Mouse (Mus musculus): ENCODE measurements at regions not wholly inside any gene's neighbourhood (a gene's known extent, or its start where the extent isn't known, plus 50 kb on each side); places are given as distances from the start of the nearest gene placed in this dataset.

- ATAC-seq (replicated peaks; ENCODE audit: poor library complexity, severe bottlenecking), result no peak
Observed at GRCm38 (mm10) chr15:61309452-61310165, 386.8 kb upstream of the A1bg start.

GRCm38 (mm10) chr15:61308936-61309335, 386.1 kb upstream of the A1bg start:
- ATAC-seq (replicated peaks; ENCODE audit: poor library complexity, severe bottlenecking), result no peak

GRCm38 (mm10) chr15:61304546-61304945, 381.7 kb upstream of the A1bg start:
- ATAC-seq (replicated peaks; ENCODE audit: poor library complexity, severe bottlenecking), result no peak

- ATAC-seq (replicated peaks; ENCODE audit: poor library complexity, severe bottlenecking), result no peak
Observed at GRCm38 (mm10) chr15:61299796-61300195, 377.0 kb upstream of the A1bg start.

GRCm38 (mm10) chr15:61297447-61298208, 374.8 kb upstream of the A1bg start:
- no peak for ATAC-seq (replicated peaks; ENCODE audit: poor library complexity, severe bottlenecking)

GRCm38 (mm10) chr15:61294616-61295015, 371.8 kb upstream of the A1bg start:
- no peak for ATAC-seq (replicated peaks; ENCODE audit: poor library complexity, severe bottlenecking)

GRCm38 (mm10) chr15:61294131-61294530, 371.3 kb upstream of the A1bg start:
- no peak for ATAC-seq (replicated peaks; ENCODE audit: poor library complexity, severe bottlenecking)

GRCm38 (mm10) chr15:61268766-61269165, 346.0 kb upstream of the A1bg start:
- ATAC-seq (replicated peaks; ENCODE audit: poor library complexity, severe bottlenecking), result no peak

- ATAC-seq (replicated peaks; ENCODE audit: poor library complexity, severe bottlenecking), result no peak
Observed at GRCm38 (mm10) chr15:61259047-61259446, 336.2 kb upstream of the A1bg start.

GRCm38 (mm10) chr15:61244511-61244910, 321.7 kb upstream of the A1bg start:
- ATAC-seq (replicated peaks; ENCODE audit: poor library complexity, severe bottlenecking), result no peak

GRCm38 (mm10) chr15:61242161-61242681, 319.4 kb upstream of the A1bg start:
- ATAC-seq (replicated peaks; ENCODE audit: poor library complexity, severe bottlenecking), result peak; percentile 52

- no peak for ATAC-seq (replicated peaks; ENCODE audit: poor library complexity, severe bottlenecking)
Observed at GRCm38 (mm10) chr15:61241741-61242140, 318.9 kb upstream of the A1bg start.

- no peak for ATAC-seq (replicated peaks; ENCODE audit: poor library complexity, severe bottlenecking)
Observed at GRCm38 (mm10) chr15:61240344-61240743, 317.5 kb upstream of the A1bg start.

- ATAC-seq (replicated peaks; ENCODE audit: poor library complexity, severe bottlenecking), result no peak
Observed at GRCm38 (mm10) chr15:61239414-61239813, 316.6 kb upstream of the A1bg start.

- ATAC-seq (replicated peaks; ENCODE audit: poor library complexity, severe bottlenecking), result no peak
Observed at GRCm38 (mm10) chr15:61238996-61239395, 316.2 kb upstream of the A1bg start.

GRCm38 (mm10) chr15:61229579-61229978, 306.8 kb upstream of the A1bg start:
- no peak for ATAC-seq (replicated peaks; ENCODE audit: poor library complexity, severe bottlenecking)

- ATAC-seq (replicated peaks; ENCODE audit: poor library complexity, severe bottlenecking), result no peak
Observed at GRCm38 (mm10) chr15:61222923-61223322, 300.1 kb upstream of the A1bg start.

GRCm38 (mm10) chr15:61210161-61210560, 287.3 kb upstream of the A1bg start:
- no peak for ATAC-seq (replicated peaks; ENCODE audit: poor library complexity, severe bottlenecking)

- no peak for ATAC-seq (replicated peaks; ENCODE audit: poor library complexity, severe bottlenecking)
Observed at GRCm38 (mm10) chr15:61189981-61190380, 267.2 kb upstream of the A1bg start.

- no peak for ATAC-seq (replicated peaks; ENCODE audit: poor library complexity, severe bottlenecking)
Observed at GRCm38 (mm10) chr15:61189481-61189880, 266.7 kb upstream of the A1bg start.

GRCm38 (mm10) chr15:61184597-61184963, 261.8 kb upstream of the A1bg start:
- ATAC-seq (replicated peaks; ENCODE audit: poor library complexity, severe bottlenecking), result no peak

Measured in granulocyte monocyte progenitor cell, adult 5-6 weeks (primary cell).